Mouse (Mus musculus) thymus, adult 2 months (tissue): ENCODE data around the gene Bphl.

Experiments used
- CTCF ChIP-seq: fragments of 200-500 bp; IDR thresholded peaks from 2 replicates; pipeline ENCODE4 v1.5.1; 2012; ENCODE audit warnings: mild to moderate bottlenecking, control low read depth, low read length, moderate library complexity, borderline replicate concordance; ENCODE audit not compliant: control insufficient read depth, poor library complexity, insufficient read depth; ENCODE audit errors: extremely low read depth
- POLR2A ChIP-seq: fragments of 200-500 bp; IDR thresholded peaks from 2 replicates; pipeline ENCODE4 v1.6.1; 2012; ENCODE audit warnings: mild to moderate bottlenecking, low read length, control low read depth, moderate library complexity; ENCODE audit not compliant: control insufficient read depth, poor library complexity, insufficient read depth; ENCODE audit errors: extremely low read depth

- TF ChIP-seq POLR2A (no peak), CTCF (no peak)
Observed at GRCm38 (mm10) chr13:34072847-34073246, 35.5 kb downstream of the Bphl start.
